Mouse (Mus musculus): ENCODE measurements at regions not wholly inside any gene's neighbourhood (a gene's known extent, or its start where the extent isn't known, plus 50 kb on each side); places are given as distances from the start of the nearest gene placed in this dataset.

GRCm38 (mm10) chr13:30085446-30085845 lies 50.8 kb upstream of the Mboat1 start:
- DNase-seq, result no peak

GRCm38 (mm10) chr13:30085005-30085404 lies 51.3 kb upstream of the Mboat1 start:
- peak; percentile 88 for DNase-seq

- no peak for DNase-seq
Measured at GRCm38 (mm10) chr13:30084386-30084785, 51.9 kb upstream of the Mboat1 start.

DNA sequence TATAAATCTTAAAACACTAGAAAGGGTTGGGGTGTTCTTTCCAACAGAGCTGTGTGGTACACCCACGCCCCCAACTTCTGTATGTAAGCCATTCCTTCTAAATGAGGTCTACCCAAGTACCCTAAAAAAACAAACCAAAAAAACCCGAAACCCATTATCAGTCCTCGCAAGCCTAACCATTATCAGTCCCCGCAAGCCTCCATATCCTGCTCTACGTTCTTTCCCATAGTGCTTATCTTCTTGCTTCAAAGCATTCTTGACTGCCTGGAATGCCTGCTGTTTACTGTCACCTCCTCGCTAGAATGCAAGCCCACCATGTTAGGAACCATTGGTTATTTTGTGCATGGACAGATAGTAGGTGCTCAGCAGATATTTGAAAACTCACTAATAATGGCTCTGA lies 52.3 kb upstream of the Mboat1 start:
- no peak for DNase-seq

GRCm38 (mm10) chr13:30082761-30083160 lies 53.5 kb upstream of the Mboat1 start:
- DNase-seq, result no peak

DNA sequence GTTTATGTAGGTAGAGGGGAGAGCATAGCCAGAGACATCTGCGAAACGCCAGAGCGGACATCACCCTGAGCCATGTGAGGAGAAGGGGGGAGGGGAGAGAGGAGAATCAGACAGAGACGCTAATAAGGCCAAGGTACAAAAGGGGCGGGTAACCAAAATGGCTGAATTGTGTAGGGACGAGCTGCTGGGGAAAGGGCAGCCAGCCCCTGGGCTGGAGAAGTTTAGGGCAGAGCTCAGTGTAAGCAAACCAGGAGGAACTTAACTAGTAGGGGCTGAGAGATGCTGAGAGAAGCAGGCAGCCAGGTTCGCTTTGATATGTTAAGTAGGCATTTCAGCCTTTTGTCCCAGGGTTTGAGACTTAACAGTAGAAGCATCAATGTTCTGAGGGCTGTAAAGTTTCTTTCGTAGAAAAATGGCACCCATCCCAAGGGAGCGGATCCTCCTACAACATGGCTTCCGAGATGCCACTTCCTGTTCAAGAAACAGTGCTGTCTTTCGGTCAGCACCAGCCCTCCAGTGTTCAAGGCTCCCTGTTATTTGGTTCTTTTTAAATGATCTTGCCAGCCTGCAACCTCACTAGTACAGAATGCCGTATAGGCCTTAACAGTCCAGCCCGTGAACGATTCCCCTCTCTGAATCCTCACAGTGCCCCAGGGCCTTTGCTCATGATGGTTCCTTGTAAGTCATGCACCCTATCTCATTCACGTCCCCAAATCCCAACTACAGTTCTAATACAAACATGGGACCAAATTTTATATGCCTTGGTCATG lies 55.4 kb upstream of the Mboat1 start:
- no peak for DNase-seq

DNA sequence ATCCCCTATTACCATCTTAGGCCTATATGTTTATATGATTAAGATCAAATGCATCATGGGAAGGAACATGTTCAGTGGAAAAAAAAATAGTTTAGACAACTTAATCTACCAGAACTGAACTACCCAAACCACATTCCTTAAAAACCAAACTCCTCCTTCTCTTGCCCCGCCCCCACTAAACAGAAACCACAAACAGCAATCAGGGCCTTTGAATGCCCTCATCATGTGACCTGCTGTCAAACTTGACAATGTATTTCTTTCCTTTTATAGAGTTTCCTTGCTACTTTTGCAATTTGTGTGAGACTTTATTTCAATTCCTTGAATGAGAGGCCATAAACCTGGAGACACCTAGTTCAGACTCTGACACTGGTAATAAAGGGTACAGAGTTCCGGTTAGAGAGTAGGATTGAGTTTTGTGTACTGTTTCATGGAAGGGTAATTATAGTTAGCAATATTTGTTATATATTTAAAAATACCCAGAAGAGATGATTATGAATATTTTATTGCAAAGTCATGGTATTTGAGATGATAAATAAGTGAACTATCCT lies 61.7 kb upstream of the Mboat1 start:
- no peak for DNase-seq

GRCm38 (mm10) chr13:30074069-30074468 lies 62.2 kb upstream of the Mboat1 start:
- DNase-seq, result no peak

GRCm38 (mm10) chr13:30069397-30069796 lies 66.9 kb upstream of the Mboat1 start:
- DNase-seq, result no peak

DNA sequence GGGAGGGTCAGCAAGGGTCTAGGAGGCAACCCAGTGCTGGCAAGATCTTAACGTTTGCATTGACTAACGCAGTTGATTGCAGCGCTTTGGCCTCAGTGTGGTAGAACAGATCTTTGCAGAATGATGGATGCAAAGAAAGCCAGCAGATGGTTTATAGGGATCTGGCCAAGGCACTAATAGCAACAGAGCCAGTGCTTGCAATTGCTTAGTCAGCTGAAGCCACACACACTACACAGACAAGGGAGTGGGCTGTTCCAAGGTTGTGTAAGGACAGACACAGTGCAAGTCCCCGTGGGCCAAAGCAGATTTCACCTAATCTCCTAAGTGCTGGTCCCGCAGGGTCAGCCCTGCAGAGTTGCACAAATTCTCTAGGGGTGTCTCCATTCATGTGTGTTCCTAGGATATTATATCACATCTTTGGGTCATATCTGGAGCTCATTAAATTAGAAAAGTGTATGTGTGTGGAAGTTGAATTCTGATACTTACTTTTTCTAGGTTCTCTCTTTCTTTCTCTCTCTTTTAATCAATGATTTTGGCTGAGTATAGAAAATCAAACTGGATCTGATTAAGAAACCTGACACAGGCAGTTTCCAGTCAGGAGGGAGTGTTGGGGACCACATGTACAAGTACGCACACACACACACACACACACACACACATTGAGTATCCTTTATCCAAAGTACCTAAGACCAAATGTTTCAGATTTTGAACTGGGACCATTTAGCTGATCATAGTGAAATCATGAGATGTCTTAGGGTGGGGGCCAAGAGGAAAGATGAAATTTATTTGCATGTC lies 68.5 kb upstream of the Mboat1 start:
- DNase-seq, result no peak

- no peak for DNase-seq
Measured at GRCm38 (mm10) chr13:30065520-30065919, 70.8 kb upstream of the Mboat1 start.

- DNase-seq, result no peak
Measured at GRCm38 (mm10) chr13:30063741-30064140, 72.5 kb upstream of the Mboat1 start.

DNA sequence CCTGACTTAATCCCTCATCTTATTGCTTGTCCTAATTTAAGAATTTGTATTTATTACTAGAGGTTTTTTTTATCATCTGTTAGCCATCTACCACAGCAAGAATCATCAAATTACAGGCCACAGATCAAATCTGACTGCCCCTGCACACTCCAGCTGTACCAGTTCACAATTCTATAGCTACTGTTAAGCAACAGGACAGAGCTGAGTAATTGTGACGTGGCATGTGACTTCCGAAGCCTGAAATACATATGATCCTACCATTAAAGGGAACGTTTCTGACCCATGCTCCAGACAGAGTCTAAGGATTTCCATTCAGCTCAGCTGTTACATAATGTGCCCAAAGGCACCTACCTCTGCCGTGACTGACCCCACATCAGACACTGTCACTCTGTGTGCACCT lies 74.0 kb upstream of the Mboat1 start:
- no peak for DNase-seq

DNA sequence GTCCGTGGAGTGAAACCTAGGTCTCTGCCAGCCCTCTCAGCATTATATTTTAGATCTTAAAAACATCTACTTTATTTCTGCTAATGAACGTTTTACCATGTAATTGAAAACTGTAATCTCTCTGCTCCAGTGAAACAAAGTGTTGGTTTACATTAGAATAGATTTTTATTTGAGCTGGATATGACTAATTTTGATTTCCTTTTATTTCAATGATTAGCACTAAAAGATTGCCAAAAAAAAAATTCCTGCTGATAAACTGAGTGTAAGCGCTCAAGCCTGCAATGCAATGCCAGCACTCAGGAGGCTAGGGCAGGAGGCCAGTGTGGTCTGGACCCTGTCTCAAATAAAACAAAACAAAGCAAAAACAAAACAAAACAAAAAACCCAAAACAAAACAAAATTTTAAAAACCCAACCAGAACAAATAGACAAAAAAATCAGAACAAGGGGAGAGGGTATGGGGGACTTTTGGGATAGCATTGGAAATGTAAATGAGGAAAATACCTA lies 69.3 kb upstream of the E2f3 start:
- no peak for DNase-seq

GRCm38 (mm10) chr13:30051891-30052550 lies 66.2 kb upstream of the E2f3 start:
- peak; percentile 52 for DNase-seq

- DNase-seq, result no peak
Measured at GRCm38 (mm10) chr13:30050745-30051508, 65.1 kb upstream of the E2f3 start.

DNA sequence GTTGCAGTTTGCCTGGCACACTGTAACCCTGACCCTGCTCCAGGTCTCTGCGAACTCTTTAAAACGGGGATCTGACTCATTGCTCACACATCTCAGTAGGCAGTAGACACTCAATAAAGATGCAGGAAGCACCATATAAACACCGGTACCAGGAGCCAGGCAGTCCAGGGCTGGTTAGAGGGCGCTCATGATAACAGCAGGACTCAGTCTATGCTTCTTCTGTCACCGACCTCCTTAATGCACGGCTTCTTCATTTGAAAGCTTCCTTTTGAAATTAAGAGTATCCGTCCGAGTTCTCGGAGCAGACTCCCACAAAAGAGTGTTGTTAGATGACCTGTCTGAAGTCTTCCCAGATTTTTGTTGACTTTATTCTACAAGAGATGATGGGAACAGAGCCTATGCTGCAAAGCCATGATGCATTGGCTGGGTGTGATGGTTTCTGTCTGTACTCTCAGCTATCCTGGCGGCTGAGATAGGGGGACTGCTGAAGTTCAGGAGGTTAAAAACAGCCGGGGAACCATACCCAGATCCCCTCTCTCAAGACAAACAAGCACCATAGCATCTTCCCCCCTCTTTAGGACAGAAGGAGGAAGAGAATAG lies 62.5 kb upstream of the E2f3 start:
- no peak for DNase-seq

- no peak for DNase-seq
Measured at GRCm38 (mm10) chr13:30046504-30047169, 60.8 kb upstream of the E2f3 start.

DNA sequence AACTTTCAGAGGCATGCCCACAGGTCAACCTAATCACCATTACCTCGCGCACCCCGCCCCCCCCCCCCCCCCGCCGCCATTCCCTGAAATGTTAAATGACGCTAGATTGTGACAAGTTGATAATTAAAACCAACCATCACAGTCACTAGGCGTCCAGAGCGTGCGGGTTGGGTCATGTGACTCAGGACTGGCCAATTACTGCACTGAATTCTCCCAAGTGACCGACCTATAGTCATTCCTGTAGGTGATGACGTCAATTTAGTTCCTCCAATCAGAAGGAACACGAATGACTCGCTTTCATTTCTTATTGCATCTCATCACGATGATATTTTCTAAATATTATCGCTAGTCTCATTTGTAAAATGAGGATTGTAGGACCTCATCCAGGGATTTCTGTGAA lies 60.2 kb upstream of the E2f3 start:
- DNase-seq, result no peak

- DNase-seq, result peak; percentile 36
Measured at GRCm38 (mm10) chr13:30045225-30045624, 59.4 kb upstream of the E2f3 start.

- DNase-seq, result no peak
Measured at GRCm38 (mm10) chr13:30044790-30045189, 58.9 kb upstream of the E2f3 start.
